Mouse (Mus musculus) neural tube, embryonic 13.5 days (tissue): ENCODE data around the gene Magi1. TPM values are rescaled to one million over a fixed set of nuclear protein-coding genes. Genes with fewer than 3 reads are reported as not detected.

Source experiments
- ATAC-seq: fragments of 200-750 bp; cut with Nextera tagmentation; 2 replicates; pipeline ENCODE4 v1.8.0; 2017; ENCODE audit warnings: low read depth, mild to moderate bottlenecking, moderate TSS enrichment, moderate library complexity
- H3K27ac ChIP-seq: fragments of 300-500 bp; sonication (generic); replicated peaks from 2 replicates; pipeline ENCODE4 v1.5.1; 2015; ENCODE audit warnings: moderate library complexity, mild to moderate bottlenecking, inconsistent platforms
- H3K27me3 ChIP-seq: fragments of 300-500 bp; sonication (generic); 2 replicates; pipeline ENCODE4 v1.6.1; 2015; ENCODE audit warnings: mild to moderate bottlenecking, inconsistent platforms
- H3K36me3 ChIP-seq: fragments of 300-500 bp; sonication (generic); 2 replicates; pipeline ENCODE4 v1.6.1; 2015; ENCODE audit warnings: mild to moderate bottlenecking, inconsistent platforms
- H3K4me1 ChIP-seq: fragments of 300-500 bp; sonication (generic); replicated peaks from 2 replicates; pipeline ENCODE4 v1.6.1; 2015; ENCODE audit warnings: inconsistent platforms
- H3K4me2 ChIP-seq: fragments of 300-500 bp; sonication (generic); 2 replicates; pipeline ENCODE4 v1.6.1; 2015; ENCODE audit warnings: inconsistent platforms, mild to moderate bottlenecking, moderate library complexity
- H3K4me3 ChIP-seq: fragments of 300-500 bp; sonication (generic); 2 replicates; pipeline ENCODE4 v1.5.1; 2015; ENCODE audit warnings: mild to moderate bottlenecking, inconsistent platforms
- H3K9ac ChIP-seq: fragments of 300-500 bp; sonication (generic); 2 replicates; pipeline ENCODE4 v1.6.1; 2015; ENCODE audit warnings: moderate library complexity, mild to moderate bottlenecking, inconsistent platforms
- H3K9me3 ChIP-seq: fragments of 300-500 bp; sonication (generic); 2 replicates; pipeline ENCODE4 v1.6.1; 2016; ENCODE audit warnings: inconsistent platforms
- WGBS: fragments of 180-500 bp; shearing (Covaris S2); methylation state at CpG from one replicate; pipeline ENCODE4 v1.1.7; 2015; 5-methylcytosine and 5-hydroxymethylcytosine counted together
- polyA plus RNA-seq: library from polyadenylated mRNA; unstranded; fragments of >200 nt; fragmentation: Nextera tagmentation; extraction: Ambion mirVana; gene quantifications from 2 replicates; pipeline ENCODE4 v1.2.1, GENCODE M21; 2015

Magi1 gene
- polyA plus RNA-seq, 1 experiment from 2014 or later = 20.9 TPM

- Histone ChIP-seq H3K9ac (peak overlapping the region; percentile 59; the same call in 1 of the 2 replicates), H3K4me3 (peak overlapping the region; percentile 30), H3K27me3 (no peaks in the 10 kb centered on the region), H3K4me2 (peak overlapping the region; percentile 55), H3K4me1 (peaks cover 41% of the 10 kb centered on the region), H3K9me3 (no peaks in the 10 kb centered on the region), H3K36me3 (0 out of 2 replicates have a peak, but pooled peaks cover 6% of the 10 kb centered on the region), H3K27ac (peak overlapping the region; percentile 33; the same call in 1 of the 2 replicates)
- WGBS = 46% methylated on average over 24 of the region's 24 CpGs
- ATAC-seq = no peak
These were observed 568.2 kb downstream of the Magi1 start for GRCm38 (mm10) chr6:93715181-93716180.

GRCm38 (mm10) chr6:93704350-93704749, 579.4 kb downstream of the Magi1 start:
- 37% methylated on average over 5 of the region's 5 CpGs for WGBS
- Histone ChIP-seq H3K27me3 (no peaks in the 10 kb centered on the region), H3K9ac (no peak overlapping the region), H3K4me3 (no peak overlapping the region), H3K4me1 (0 out of 2 replicates have a peak, but pooled peaks cover 7% of the 10 kb centered on the region), H3K4me2 (no peak overlapping the region), H3K9me3 (no peaks in the 10 kb centered on the region), H3K27ac (no peak overlapping the region), H3K36me3 (peaks cover 12% of the 10 kb centered on the region)
- no peak for ATAC-seq

GRCm38 (mm10) chr6:93699436-93699835, 584.3 kb downstream of the Magi1 start:
- H3K36me3 ChIP-seq = peaks cover 47% of the 10 kb centered on the region
- H3K27ac ChIP-seq = no peak overlapping the region
- ATAC-seq = no peak
- no peaks in the 10 kb centered on the region for H3K27me3 ChIP-seq
- peaks cover 4% of the 10 kb centered on the region; the same call in 1 of the 2 replicates for H3K4me1 ChIP-seq
- H3K4me2 ChIP-seq = no peak overlapping the region
- H3K4me3 ChIP-seq = no peak overlapping the region
- no peak overlapping the region for H3K9ac ChIP-seq
- H3K9me3 ChIP-seq = no peaks in the 10 kb centered on the region
- 83% methylated on average over 13 of the region's 13 CpGs for WGBS

GRCm38 (mm10) chr6:93697956-93698355, 585.8 kb downstream of the Magi1 start:
- Histone ChIP-seq H3K36me3 (peaks cover 50% of the 10 kb centered on the region), H3K4me3 (no peak overlapping the region), H3K4me2 (no peak overlapping the region), H3K9ac (no peak overlapping the region), H3K27me3 (no peaks in the 10 kb centered on the region), H3K27ac (no peak overlapping the region), H3K4me1 (no peaks in the 10 kb centered on the region; the same call in 1 of the 2 replicates), H3K9me3 (no peaks in the 10 kb centered on the region)
- ATAC-seq = no peak
- WGBS = 88% methylated on average over 5 of the region's 5 CpGs

GRCm38 (mm10) chr6:93678766-93679165, 605.0 kb downstream of the Magi1 start:
- WGBS = 82% methylated on average over 17 of the region's 17 CpGs
- H3K36me3 ChIP-seq = peaks cover 53% of the 10 kb centered on the region
- no peak overlapping the region for H3K4me3 ChIP-seq

GRCm38 (mm10) chr6:93666731-93667130, 617.0 kb downstream of the Magi1 start:
- no peaks in the 10 kb centered on the region for H3K27me3 ChIP-seq
- peaks cover 6% of the 10 kb centered on the region for H3K4me1 ChIP-seq
- H3K9ac ChIP-seq = no peak overlapping the region
- H3K27ac ChIP-seq = no peak overlapping the region
- peak; percentile 72 for ATAC-seq
- H3K9me3 ChIP-seq = no peaks in the 10 kb centered on the region
- H3K4me2 ChIP-seq = no peak overlapping the region
- WGBS = 27% methylated on average over 2 of the region's 2 CpGs
- no peak overlapping the region for H3K4me3 ChIP-seq
- H3K36me3 ChIP-seq = no peaks in the 10 kb centered on the region

More at GRCm38 (mm10) chr6:93678766-93679165, 605.0 kb downstream of the Magi1 start:
- Histone ChIP-seq H3K9me3 (no peaks in the 10 kb centered on the region), H3K27ac (no peak overlapping the region), H3K4me1 (0 out of 2 replicates have a peak, but pooled peaks cover 4% of the 10 kb centered on the region), H3K9ac (no peak overlapping the region), H3K27me3 (no peaks in the 10 kb centered on the region), H3K4me2 (no peak overlapping the region)
- ATAC-seq = no peak

GRCm38 (mm10) chr6:93665056-93665805, 618.5 kb downstream of the Magi1 start:
- H3K9me3 ChIP-seq = no peaks in the 10 kb centered on the region
- no peak for ATAC-seq
- WGBS = 90% methylated on average over 12 of the region's 12 CpGs

GRCm38 (mm10) chr6:93661139-93661538, 622.6 kb downstream of the Magi1 start:
- no peak overlapping the region for H3K4me3 ChIP-seq
- H3K36me3 ChIP-seq = no peaks in the 10 kb centered on the region
- no peaks in the 10 kb centered on the region for H3K9me3 ChIP-seq
- H3K4me1 ChIP-seq = 0 out of 2 replicates have a peak, but pooled peaks cover 3% of the 10 kb centered on the region
- no peak overlapping the region for H3K9ac ChIP-seq
- no peak for ATAC-seq
- H3K4me2 ChIP-seq = no peak overlapping the region
- no peak overlapping the region for H3K27ac ChIP-seq
- H3K27me3 ChIP-seq = no peaks in the 10 kb centered on the region
- WGBS = 34% methylated on average over 1 of the region's 1 CpGs

More at GRCm38 (mm10) chr6:93665056-93665805, 618.5 kb downstream of the Magi1 start:
- H3K4me3 ChIP-seq = no peak overlapping the region
- H3K36me3 ChIP-seq = no peaks in the 10 kb centered on the region
- H3K4me2 ChIP-seq = no peak overlapping the region
- H3K27me3 ChIP-seq = no peaks in the 10 kb centered on the region
- H3K27ac ChIP-seq = no peak overlapping the region
- peaks cover 6% of the 10 kb centered on the region for H3K4me1 ChIP-seq
- no peak overlapping the region for H3K9ac ChIP-seq

- Histone ChIP-seq H3K27me3 (no peaks in the 10 kb centered on the region), H3K9me3 (no peaks in the 10 kb centered on the region), H3K4me3 (no peak overlapping the region), H3K9ac (no peak overlapping the region), H3K36me3 (no peaks in the 10 kb centered on the region), H3K4me2 (no peak overlapping the region), H3K4me1 (0 out of 2 replicates have a peak, but pooled peaks cover 3% of the 10 kb centered on the region), H3K27ac (no peak overlapping the region)
- 63% methylated on average over 8 of the region's 8 CpGs for whole genome bisulfite sequencing
- ATAC-seq = no peak
These were observed 624.2 kb downstream of the Magi1 start for GRCm38 (mm10) chr6:93659534-93659933.

GRCm38 (mm10) chr6:93657187-93657974, 626.3 kb downstream of the Magi1 start:
- no peak for ATAC-seq
- Histone ChIP-seq H3K27ac (no peak overlapping the region), H3K4me3 (no peak overlapping the region)

GRCm38 (mm10) chr6:93648581-93649230, 635.0 kb downstream of the Magi1 start:
- Histone ChIP-seq H3K36me3 (no peaks in the 10 kb centered on the region), H3K4me2 (no peak overlapping the region), H3K9ac (no peak overlapping the region), H3K27me3 (no peaks in the 10 kb centered on the region), H3K4me3 (no peak overlapping the region), H3K27ac (no peak overlapping the region), H3K9me3 (no peaks in the 10 kb centered on the region), H3K4me1 (no peaks in the 10 kb centered on the region)
- 84% methylated on average over 8 of the region's 8 CpGs for WGBS
- no peak for ATAC-seq

More at GRCm38 (mm10) chr6:93657187-93657974, 626.3 kb downstream of the Magi1 start:
- 35% methylated on average over 13 of the region's 13 CpGs for WGBS
- no peak overlapping the region for H3K4me2 ChIP-seq
- H3K9me3 ChIP-seq = no peaks in the 10 kb centered on the region
- H3K9ac ChIP-seq = no peak overlapping the region
- H3K4me1 ChIP-seq = 0 out of 2 replicates have a peak, but pooled peaks cover 3% of the 10 kb centered on the region
- no peaks in the 10 kb centered on the region for H3K36me3 ChIP-seq
- H3K27me3 ChIP-seq = no peaks in the 10 kb centered on the region
